Mouse (Mus musculus) liver, embryonic 14.5 days (tissue): ENCODE measurements around the gene Pllp.
A peak's percentile ranks its signal among the peaks of the same experiment; 100 is the strongest.

Experiments used
- CTCF ChIP-seq: IDR thresholded peaks from 2 replicates; pipeline ENCODE4 v1.5.1; 2016; ENCODE audit warnings: antibody characterized with exemption, low read depth, control low read depth
- EP300 ChIP-seq: IDR thresholded peaks from 2 replicates; pipeline ENCODE4 v1.6.1; 2016; ENCODE audit warnings: antibody characterized with exemption, low read depth

DNA sequence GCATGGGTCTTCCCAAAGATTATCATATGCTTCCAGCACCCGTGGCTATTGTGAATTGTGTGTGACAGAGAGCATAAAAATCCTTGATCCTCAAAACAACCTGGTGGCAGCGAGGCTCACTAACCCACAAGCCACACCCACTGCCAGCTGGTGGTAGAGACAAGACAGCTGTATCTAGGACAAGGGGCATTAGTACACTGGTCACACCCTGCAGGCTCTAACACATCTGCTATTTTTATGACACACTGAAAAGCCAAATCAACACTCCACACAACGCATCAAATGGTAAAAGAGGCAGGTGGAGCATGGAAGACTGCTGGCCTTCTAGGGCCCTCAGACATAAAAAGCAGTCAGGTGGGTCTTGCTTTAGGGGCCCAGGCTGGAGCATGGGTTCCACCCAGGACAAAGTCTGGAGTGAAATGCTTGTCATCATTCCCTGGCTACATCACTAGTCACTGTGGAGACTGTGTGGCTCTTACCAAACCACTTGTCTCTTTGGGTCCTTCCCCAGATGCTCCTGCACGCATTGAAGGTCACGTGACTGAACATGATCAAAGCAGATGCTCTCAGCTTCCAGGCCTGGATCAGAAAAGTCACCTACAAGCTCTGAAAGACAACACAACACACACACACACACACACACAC is 37.9 kb upstream of the Pllp start:
- peak; percentile 25; the same call in 1 of the 2 replicates for TF ChIP-seq CTCF
- peak; percentile 93 for TF ChIP-seq EP300
